Mouse (Mus musculus): ENCODE results near the gene Otog.

GRCm38 (mm10) chr7:46301031-46301632 is 60.3 kb downstream of the Otog start:
- TF ChIP-seq CTCF (IDR thresholded peaks at IDR 0.05; ENCODE audit: low read depth) (no peak), EP300 (IDR thresholded peaks at IDR 0.05; ENCODE audit: low read depth) (no peak)

Data from liver, embryonic 14.5 days (tissue).